Mouse (Mus musculus) MEL (cell line): ENCODE measurements around the gene Naa50. TPM values are rescaled to one million over a fixed set of nuclear protein-coding genes. Genes with fewer than 3 reads are reported as not detected.

Source experiments
- DNase-seq: peaks from one replicate; pipeline ENCODE4 v3.0.0; 2011; ENCODE audit warnings: low read depth, low spot score
- H3K27ac ChIP-seq: 2 replicates; pipeline ENCODE4 v1.5.1; 2012; ENCODE audit warnings: low read depth, mild to moderate bottlenecking, control low read depth, low read length, moderate library complexity; ENCODE audit not compliant: control insufficient read depth
- H3K27me3 ChIP-seq, 2 experiments: fragments of 150-350 bp in 1 of 2; sonication (generic) in 1 of 2; 2 replicates each; pipeline ENCODE4 v1.6.1; 2012; ENCODE audit warnings: low read length in 2 of 2, mild to moderate bottlenecking in 2 of 2, improper control_type of control experiment in 1 of 2, moderate library complexity in 1 of 2; ENCODE audit not compliant: insufficient read depth in 2 of 2, control insufficient read depth in 1 of 2
- H3K36me3 ChIP-seq, 2 experiments: 2 replicates each; pipeline ENCODE4 v1.6.1; 2012 to 2014; ENCODE audit warnings: low read length in 2 of 2, improper control_type of control experiment in 1 of 2, inconsistent platforms in 1 of 2, mild to moderate bottlenecking in 1 of 2; ENCODE audit not compliant: insufficient read depth in 2 of 2, control insufficient read depth in 1 of 2
- H3K4me1 ChIP-seq, 2 experiments: fragments of 150-350 bp in 1 of 2; sonication (generic) in 1 of 2; 2 replicates each; pipeline ENCODE4 v1.6.1; 2012; ENCODE audit warnings: low read length in 2 of 2, improper control_type of control experiment in 1 of 2, mild to moderate bottlenecking in 1 of 2; ENCODE audit not compliant: insufficient read depth in 2 of 2, control insufficient read depth in 1 of 2
- H3K4me3 ChIP-seq, 2 experiments: fragments of 150-350 bp in 1 of 2; sonication (generic) in 1 of 2; 2 replicates each; pipeline ENCODE4 v1.5.1; 2012; ENCODE audit warnings: low read depth in 2 of 2, low read length in 2 of 2, mild to moderate bottlenecking in 2 of 2, moderate library complexity in 2 of 2, control low read depth in 1 of 2, improper control_type of control experiment in 1 of 2; ENCODE audit not compliant: control insufficient read depth in 1 of 2, insufficient read depth in 1 of 2
- H3K79me2 ChIP-seq: 2 replicates; pipeline ENCODE4 v1.6.1; 2012; ENCODE audit warnings: mild to moderate bottlenecking, low read length, moderate library complexity; ENCODE audit not compliant: control insufficient read depth, poor library complexity, insufficient read depth
- H3K9ac ChIP-seq: 2 replicates; pipeline ENCODE4 v1.6.1; 2012; ENCODE audit warnings: low read depth, mild to moderate bottlenecking, control low read depth, low read length, moderate library complexity; ENCODE audit not compliant: control insufficient read depth, poor library complexity, severe bottlenecking
- H3K9me3 ChIP-seq: fragments of 150-350 bp; sonication (generic); replicated peaks from 2 replicates; pipeline ENCODE4 v1.6.1; 2012; ENCODE audit warnings: mild to moderate bottlenecking, low read length, improper control_type of control experiment, moderate library complexity; ENCODE audit not compliant: insufficient read depth
- CHD1 ChIP-seq: IDR thresholded peaks from 2 replicates; pipeline ENCODE4 v1.6.1; 2012; ENCODE audit warnings: low read depth, mild to moderate bottlenecking, inconsistent platforms, low read length, improper control_type of control experiment
- CTCF ChIP-seq, 3 experiments: IDR thresholded peaks in 2 of 3; conservative IDR thresholded peaks in 1 of 3; 2 replicates each; pipeline ENCODE4 v1.5.1; 2011 to 2012; ENCODE audit warnings: low read length in 3 of 3, low read depth in 2 of 3, mild to moderate bottlenecking in 2 of 3, improper control_type of control experiment in 1 of 3, inconsistent platforms in 1 of 3, mixed read lengths in 1 of 3, moderate library complexity in 1 of 3; ENCODE audit not compliant: control insufficient read depth in 1 of 3, insufficient read depth in 1 of 3, poor library complexity in 1 of 3, severe bottlenecking in 1 of 3
- EP300 ChIP-seq, 2 experiments: IDR thresholded peaks; 2 replicates each; pipeline ENCODE4 v1.6.1; 2011; ENCODE audit warnings: improper control_type of control experiment in 2 of 2, low read length in 2 of 2, low read depth in 1 of 2, mild to moderate bottlenecking in 1 of 2
- ETS1 ChIP-seq: IDR thresholded peaks from 2 replicates; pipeline ENCODE4 v1.6.1; 2012; ENCODE audit warnings: low read depth, mild to moderate bottlenecking, inconsistent platforms, low read length, improper control_type of control experiment, moderate library complexity
- GATA1 ChIP-seq: IDR thresholded peaks from 2 replicates; pipeline ENCODE4 v1.6.1; 2011; ENCODE audit warnings: low read depth, low read length, improper control_type of control experiment
- JUND ChIP-seq: IDR thresholded peaks from 2 replicates; pipeline ENCODE4 v1.6.1; 2011; ENCODE audit warnings: low read depth, mild to moderate bottlenecking, improper control_type of control experiment, low read length
- MAFK ChIP-seq: IDR thresholded peaks from 2 replicates; pipeline ENCODE4 v1.6.1; 2011; ENCODE audit warnings: low read depth, mild to moderate bottlenecking, low read length, improper control_type of control experiment, borderline replicate concordance
- MAZ ChIP-seq: IDR thresholded peaks from 2 replicates; pipeline ENCODE4 v1.6.1; 2012; ENCODE audit warnings: low read depth, mild to moderate bottlenecking, inconsistent platforms, low read length, improper control_type of control experiment
- MYC ChIP-seq: IDR thresholded peaks from 2 replicates; pipeline ENCODE4 v1.6.1; 2011; ENCODE audit warnings: low read depth, mild to moderate bottlenecking, low read length, improper control_type of control experiment, moderate library complexity
- NELFE ChIP-seq: IDR thresholded peaks from 2 replicates; pipeline ENCODE4 v1.6.1; 2011; ENCODE audit warnings: low read depth, low read length, improper control_type of control experiment
- NRF1 ChIP-seq: IDR thresholded peaks from 2 replicates; pipeline ENCODE4 v1.6.1; 2014; ENCODE audit warnings: low read depth, mild to moderate bottlenecking, inconsistent platforms, low read length, improper control_type of control experiment, moderate library complexity; ENCODE audit not compliant: poor library complexity, insufficient read depth, severe bottlenecking
- POLR2A ChIP-seq, 2 experiments: IDR thresholded peaks; 2 replicates each; pipeline ENCODE4 v1.6.1; 2011 to 2012; ENCODE audit warnings: low read length in 2 of 2, mild to moderate bottlenecking in 2 of 2, control low read depth in 1 of 2, improper control_type of control experiment in 1 of 2, low read depth in 1 of 2, moderate library complexity in 1 of 2; ENCODE audit not compliant: control insufficient read depth in 1 of 2, insufficient read depth in 1 of 2, poor library complexity in 1 of 2
- POLR2AphosphoS2 ChIP-seq: IDR thresholded peaks from 2 replicates; pipeline ENCODE4 v1.6.1; 2011; ENCODE audit warnings: low read length, improper control_type of control experiment
- RAD21 ChIP-seq: IDR thresholded peaks from 2 replicates; pipeline ENCODE4 v1.6.1; 2011; ENCODE audit warnings: mild to moderate bottlenecking, low read depth, low read length, improper control_type of control experiment
- RCOR1 ChIP-seq: IDR thresholded peaks from 2 replicates; pipeline ENCODE4 v1.6.1; 2012; ENCODE audit warnings: low read depth, mild to moderate bottlenecking, inconsistent platforms, low read length, improper control_type of control experiment
- SMC3 ChIP-seq: IDR thresholded peaks from 2 replicates; pipeline ENCODE4 v1.6.1; 2011; ENCODE audit warnings: low read depth, low read length, improper control_type of control experiment
- TAL1 ChIP-seq: IDR thresholded peaks from 2 replicates; pipeline ENCODE4 v1.6.1; 2012; ENCODE audit warnings: mild to moderate bottlenecking, inconsistent platforms, low read length, moderate library complexity, mixed read lengths
- TBP ChIP-seq: IDR thresholded peaks from 2 replicates; pipeline ENCODE4 v1.8.0; 2011; ENCODE audit warnings: low read depth, low read length, improper control_type of control experiment
- TCF12 ChIP-seq: IDR thresholded peaks from 2 replicates; pipeline ENCODE4 v1.6.1; 2014; ENCODE audit warnings: low read depth, mild to moderate bottlenecking, inconsistent platforms, low read length, improper control_type of control experiment, moderate library complexity
- polyA plus RNA-seq, 2 experiments: library from polyadenylated mRNA; stranded (reverse) in 1 of 2; unstranded in 1 of 2; fragments of >175 nt in 1 of 2; fragments of >200 nt in 1 of 2; gene quantifications; 2 replicates each; pipeline versions ENCODE4 v1.2.1 to v1.2.4; 2012; ENCODE audit warnings: low replicate concordance in 2 of 2, low read depth in 1 of 2; ENCODE audit not compliant: insufficient read length in 2 of 2, insufficient read depth in 1 of 2, missing spikeins in 1 of 2
- total RNA-seq: library from RNA; depleted of rRNA; stranded (reverse); fragments of 300-350 nt; gene quantifications from 2 replicates; pipeline ENCODE4 v1.2.3, GENCODE M21; 2012

The Naa50 gene
- total and polyA plus RNA-seq, 3 experiments: 52.1 to 204 (median 90.4) TPM

- Histone ChIP-seq H3K4me3 (no peak overlapping the region), H3K27me3 (no peaks in the 10 kb centered on the region), H3K4me1 (peaks cover 2 to 9% of the 10 kb centered on the region in 2 experiments; a peak in 2 of 4 replicates), H3K36me3 (peaks cover 0 to 3% of the 10 kb centered on the region in 2 experiments; a peak in 2 of 4 replicates), H3K9me3 (no peaks in the 10 kb centered on the region), H3K9ac (no peak overlapping the region), H3K27ac (no peak overlapping the region), H3K79me2 (no peaks in the 10 kb centered on the region)
- TF ChIP-seq TCF12 (peak; percentile 27; the same call in 1 of the 2 replicates), MYC (peak; percentile 25; the same call in 1 of the 2 replicates), GATA1 (0 out of 2 replicates have a peak, but pooled peaks have one; percentile 11), SMC3 (no peak; the same call in 1 of the 2 replicates), RCOR1 (peak; percentile 96), EP300 (IDR thresholded peaks at IDR 0.05; ENCODE audit: low read depth in 1 of 2, low read length in 2 of 2) (peak; percentile 37 to 54; a peak in 2 of 4 replicates)
- DNase-seq: peak; percentile 79
Measured at GRCm38 (mm10) chr16:44126437-44126836, 13.2 kb upstream of the Naa50 start.

GRCm38 (mm10) chr16:44132300-44132699 is 7.3 kb upstream of the Naa50 start:
- H3K9me3 ChIP-seq: no peaks in the 10 kb centered on the region
- H3K79me2 ChIP-seq: peaks cover 6% of the 10 kb centered on the region; the same call in 1 of the 2 replicates
- H3K9ac ChIP-seq: no peak overlapping the region
- H3K27ac ChIP-seq: no peak overlapping the region
- TF ChIP-seq ETS1 (no peak), RAD21 (no peak), TBP (no peak), MAZ (no peak), NELFE (no peak), NRF1 (no peak), SMC3 (no peak)
- H3K27me3 ChIP-seq: no peaks in the 10 kb centered on the region
- no peak for DNase-seq
- H3K36me3 ChIP-seq: peaks cover 0 to 5% of the 10 kb centered on the region in 2 experiments; a peak in 3 of 4 replicates
- peaks cover 0 to 7% of the 10 kb centered on the region in 2 experiments; a peak in 1 of 4 replicates for H3K4me1 ChIP-seq
- no peak overlapping the region for H3K4me3 ChIP-seq

GRCm38 (mm10) chr16:44133187-44133586 is 6.4 kb upstream of the Naa50 start:
- H3K27ac ChIP-seq: no peak overlapping the region
- TF ChIP-seq MAZ (no peak), POLR2A (IDR thresholded peaks at IDR 0.05; ENCODE audit: control insufficient read depth in 1 of 2, insufficient read depth in 1 of 2, low read depth in 1 of 2, low read length in 2 of 2, poor library complexity in 1 of 2) (no peak), JUND (no peak), MYC (no peak), POLR2AphosphoS2 (no peak), MAFK (no peak), CHD1 (no peak), TAL1 (no peak), NELFE (no peak), CTCF (IDR thresholded peaks at IDR 0.05 in 2 of 3, conservative IDR thresholded peaks at IDR 0.05 in 1 of 3; ENCODE audit: control insufficient read depth in 1 of 3, insufficient read depth in 1 of 3, low read depth in 2 of 3, low read length in 3 of 3, poor library complexity in 1 of 3, severe bottlenecking in 1 of 3) (no peak), ETS1 (no peak), NRF1 (no peak)

More at GRCm38 (mm10) chr16:44133187-44133586, 6.4 kb upstream of the Naa50 start:
- H3K4me1 ChIP-seq: peaks cover 0 to 7% of the 10 kb centered on the region in 2 experiments; a peak in 1 of 4 replicates
- H3K36me3 ChIP-seq: peaks cover 0 to 11% of the 10 kb centered on the region in 2 experiments; a peak in 3 of 4 replicates
- H3K4me3 ChIP-seq: no peak overlapping the region
- peaks cover 7% of the 10 kb centered on the region; the same call in 1 of the 2 replicates for H3K79me2 ChIP-seq
- no peaks in the 10 kb centered on the region for H3K27me3 ChIP-seq
- DNase-seq: no peak
- no peaks in the 10 kb centered on the region for H3K9me3 ChIP-seq
- no peak overlapping the region for H3K9ac ChIP-seq
